Mouse (Mus musculus): ENCODE data around the gene Frzb. TPM values are rescaled to one million over a fixed set of nuclear protein-coding genes. Genes with fewer than 3 reads are reported as not detected.

The Frzb gene
- total and polyA plus RNA-seq, 3 experiments: not detected

GRCm38 (mm10) chr2:80444418-80445365, 2.7 kb downstream of the Frzb start:
- Histone ChIP-seq H3K79me2 (ENCODE audit: control insufficient read depth, insufficient read depth, low read length, poor library complexity) (no peaks in the 10 kb centered on the region), H3K27ac (ENCODE audit: control insufficient read depth, low read depth, low read length) (no peak overlapping the region), H3K4me1 (ENCODE audit: control insufficient read depth in 1 of 2, insufficient read depth in 2 of 2, low read length in 2 of 2) (no peaks in the 10 kb centered on the region), H3K4me3 (ENCODE audit: control insufficient read depth in 1 of 2, insufficient read depth in 1 of 2, low read depth in 2 of 2, low read length in 2 of 2) (no peak overlapping the region), H3K9me3 (replicated peaks; ENCODE audit: insufficient read depth, low read length) (no peaks in the 10 kb centered on the region), H3K9ac (ENCODE audit: control insufficient read depth, low read depth, low read length, poor library complexity, severe bottlenecking) (no peak overlapping the region), H3K36me3 (ENCODE audit: control insufficient read depth in 1 of 2, insufficient read depth in 2 of 2, low read length in 2 of 2) (no peaks in the 10 kb centered on the region), H3K27me3 (ENCODE audit: control insufficient read depth in 1 of 2, insufficient read depth in 2 of 2, low read length in 2 of 2) (no peaks in the 10 kb centered on the region)
- no peak for DNase-seq (ENCODE audit: low read depth, low spot score)
- TF ChIP-seq NELFE (IDR thresholded peaks at IDR 0.05; ENCODE audit: low read depth, low read length) (no peak), MAFK (IDR thresholded peaks at IDR 0.05; ENCODE audit: borderline replicate concordance, low read depth, low read length) (no peak), CTCF (IDR thresholded peaks at IDR 0.05 in 2 of 3, conservative IDR thresholded peaks at IDR 0.05 in 1 of 3; ENCODE audit: control insufficient read depth in 1 of 3, insufficient read depth in 1 of 3, low read depth in 2 of 3, low read length in 3 of 3, poor library complexity in 1 of 3, severe bottlenecking in 1 of 3) (no peak), TAL1 (IDR thresholded peaks at IDR 0.05; ENCODE audit: low read length) (no peak), POLR2AphosphoS5 (IDR thresholded peaks at IDR 0.05; ENCODE audit: borderline replicate concordance, low read depth, low read length) (no peak), ETS1 (IDR thresholded peaks at IDR 0.05; ENCODE audit: low read depth, low read length) (no peak), ELF1 (IDR thresholded peaks at IDR 0.05; ENCODE audit: low read depth, low read length) (no peak), USF2 (IDR thresholded peaks at IDR 0.05; ENCODE audit: borderline replicate concordance in 1 of 2, insufficient read depth in 1 of 2, low read depth in 1 of 2, low read length in 2 of 2) (no peak), ZMIZ1 (IDR thresholded peaks at IDR 0.05; ENCODE audit: low read depth, low read length) (no peak), NRF1 (IDR thresholded peaks at IDR 0.05; ENCODE audit: insufficient read depth, low read depth, low read length, poor library complexity, severe bottlenecking) (no peak), MAZ (IDR thresholded peaks at IDR 0.05; ENCODE audit: low read depth, low read length) (no peak)

- no peak overlapping the region for H3K4me3 ChIP-seq (ENCODE audit: control insufficient read depth in 1 of 2, insufficient read depth in 1 of 2, low read depth in 2 of 2, low read length in 2 of 2)
- no peak overlapping the region for H3K9ac ChIP-seq (ENCODE audit: control insufficient read depth, low read depth, low read length, poor library complexity, severe bottlenecking)
- no peaks in the 10 kb centered on the region for H3K9me3 ChIP-seq (replicated peaks; ENCODE audit: insufficient read depth, low read length)
- no peaks in the 10 kb centered on the region for H3K4me1 ChIP-seq (ENCODE audit: control insufficient read depth in 1 of 2, insufficient read depth in 2 of 2, low read length in 2 of 2)
- no peaks in the 10 kb centered on the region for H3K27me3 ChIP-seq (ENCODE audit: control insufficient read depth in 1 of 2, insufficient read depth in 2 of 2, low read length in 2 of 2)
- peak; percentile 39 for TF ChIP-seq SMC3 (IDR thresholded peaks at IDR 0.05; ENCODE audit: low read depth, low read length)
- no peak for TF ChIP-seq NRF1 (IDR thresholded peaks at IDR 0.05; ENCODE audit: insufficient read depth, low read depth, low read length, poor library complexity, severe bottlenecking)
- TF ChIP-seq ZC3H11A (IDR thresholded peaks at IDR 0.05; ENCODE audit: low read depth, low read length): no peak
- no peak for TF ChIP-seq ZKSCAN1 (IDR thresholded peaks at IDR 0.05; ENCODE audit: low read depth, low read length)
- TF ChIP-seq MAX (IDR thresholded peaks at IDR 0.05; ENCODE audit: low read length): no peak
- TF ChIP-seq CHD2 (IDR thresholded peaks at IDR 0.05; ENCODE audit: low read length): no peak
- no peak for TF ChIP-seq ETS1 (IDR thresholded peaks at IDR 0.05; ENCODE audit: low read depth, low read length)
- peak; percentile 39 to 54 (median 53) for TF ChIP-seq CTCF (IDR thresholded peaks at IDR 0.05 in 2 of 3, conservative IDR thresholded peaks at IDR 0.05 in 1 of 3; ENCODE audit: control insufficient read depth in 1 of 3, insufficient read depth in 1 of 3, low read depth in 2 of 3, low read length in 3 of 3, poor library complexity in 1 of 3, severe bottlenecking in 1 of 3)
- no peak for TF ChIP-seq BHLHE40 (IDR thresholded peaks at IDR 0.05; ENCODE audit: borderline replicate concordance, low read depth, low read length)
- no peak for TF ChIP-seq GATA1 (IDR thresholded peaks at IDR 0.05; ENCODE audit: low read depth, low read length)
- TF ChIP-seq RAD21 (IDR thresholded peaks at IDR 0.05; ENCODE audit: low read depth, low read length): peak; percentile 52
- H3K79me2 ChIP-seq (ENCODE audit: control insufficient read depth, insufficient read depth, low read length, poor library complexity): no peaks in the 10 kb centered on the region
- H3K27ac ChIP-seq (ENCODE audit: control insufficient read depth, low read depth, low read length): no peak overlapping the region
- no peaks in the 10 kb centered on the region for H3K36me3 ChIP-seq (ENCODE audit: control insufficient read depth in 1 of 2, insufficient read depth in 2 of 2, low read length in 2 of 2)
- peak; percentile 20 for DNase-seq (ENCODE audit: low read depth, low spot score)
Observed at GRCm38 (mm10) chr2:80443962-80444361, 3.5 kb downstream of the Frzb start.

Measured in MEL (cell line).